Mouse (Mus musculus): ENCODE data around the gene Gm6268. TPM values are rescaled to one million over a fixed set of nuclear protein-coding genes. Genes with fewer than 3 reads are reported as not detected.

The Gm6268 gene
- not detected for total RNA-seq (2018; cell fraction: chromatin; rRNA removed)
- total RNA-seq (2018; cell fraction: cytosol; rRNA removed) = not detected
- total RNA-seq (2018; cell fraction: nucleus; rRNA removed) = under 1 TPM in 1 of 26 experiments, not detected in 25; 0.62 TPM
- polyA plus RNA-seq (2018) = not detected in 3 replicates

DNA sequence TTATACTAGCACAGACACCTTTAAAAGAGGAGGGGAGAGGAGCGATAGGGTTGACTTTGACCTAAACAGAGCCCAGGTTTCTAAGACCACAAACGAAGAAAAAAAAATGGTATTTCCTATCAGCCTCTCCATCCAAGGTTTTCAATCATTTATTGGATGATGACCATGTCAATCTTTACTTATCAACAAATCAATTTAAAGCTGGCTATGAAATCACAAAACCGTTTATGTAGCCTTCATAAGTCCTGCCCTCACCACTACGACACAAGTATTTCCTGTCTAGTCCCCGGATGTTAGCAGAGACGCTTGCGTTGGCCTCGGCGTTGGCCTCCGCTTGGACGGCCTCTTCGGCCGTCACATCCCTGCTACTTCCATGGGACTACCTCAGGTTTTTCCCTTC is at the start of gene Gm6268:
TSS of gene Gm6268 (plus strand) at position 301 of the 400 bp plus-strand sequence.
- Histone ChIP-seq H3K27ac (no peak within 1 kb of the TSS), H3K4me3 (ENCODE audit: inconsistent target) (no peak within 1 kb of the TSS), H3K79me2 (ENCODE audit: inconsistent target) (no peaks in the 10 kb centered on the region), H3K36me3 (ENCODE audit: inconsistent target) (no peaks in the 10 kb centered on the region)
- WGBS (ENCODE audit: missing documents) = 84% methylated on average over 12 of the region's 13 CpGs

DNA sequence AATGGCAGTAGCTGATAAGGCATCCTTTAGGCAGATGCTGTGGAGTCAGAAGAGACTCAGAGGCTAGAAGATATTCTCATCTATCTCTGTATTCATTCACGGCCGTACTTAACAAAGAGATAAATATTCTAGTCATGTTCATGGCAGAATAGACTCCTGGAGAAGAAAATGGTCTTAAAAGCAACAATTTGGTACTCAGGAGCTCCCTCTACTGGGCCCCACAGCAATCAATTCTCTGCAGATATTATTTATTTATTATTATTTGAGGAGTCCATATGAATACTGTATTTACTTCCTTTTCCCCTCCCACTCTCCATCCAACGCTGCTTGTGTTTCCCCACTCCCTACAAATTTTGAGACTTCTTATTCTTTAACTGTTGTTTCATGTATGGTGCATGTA is 48.6 kb upstream of the Gm6268 start:
- H3K36me3 ChIP-seq (ENCODE audit: inconsistent target) = no peaks in the 10 kb centered on the region
- no peaks in the 10 kb centered on the region; the same call in 1 of the 2 replicates for H3K79me2 ChIP-seq (ENCODE audit: inconsistent target)
- H3K27ac ChIP-seq = no peak overlapping the region
- H3K4me3 ChIP-seq (ENCODE audit: inconsistent target) = no peak overlapping the region
- WGBS (ENCODE audit: missing documents) = 73% methylated on average over 3 of the region's 3 CpGs

DNA sequence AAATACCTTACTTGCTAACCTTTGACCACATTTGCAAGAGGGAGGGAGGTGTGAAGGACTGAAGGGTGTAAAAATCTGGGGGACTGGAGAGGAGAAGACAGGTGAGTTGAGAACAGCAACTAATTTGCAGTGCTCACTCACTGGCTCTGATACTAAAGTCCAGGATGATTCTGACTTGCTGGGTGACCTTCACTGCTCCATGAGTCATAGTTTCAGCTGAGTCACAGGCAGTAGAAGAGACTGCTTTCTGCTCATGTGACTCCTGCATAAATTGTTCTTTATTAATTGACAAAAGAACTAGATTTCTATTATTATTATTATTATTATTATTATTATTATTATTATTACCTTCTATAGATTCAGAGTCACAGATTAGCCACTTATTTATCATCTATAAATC is 15.7 kb upstream of the Gm6268 start:
- H3K79me2 ChIP-seq (ENCODE audit: inconsistent target) = no peaks in the 10 kb centered on the region
- no peak overlapping the region for H3K27ac ChIP-seq
- H3K4me3 ChIP-seq (ENCODE audit: inconsistent target) = no peak overlapping the region
- no peaks in the 10 kb centered on the region for H3K36me3 ChIP-seq (ENCODE audit: inconsistent target)

DNA sequence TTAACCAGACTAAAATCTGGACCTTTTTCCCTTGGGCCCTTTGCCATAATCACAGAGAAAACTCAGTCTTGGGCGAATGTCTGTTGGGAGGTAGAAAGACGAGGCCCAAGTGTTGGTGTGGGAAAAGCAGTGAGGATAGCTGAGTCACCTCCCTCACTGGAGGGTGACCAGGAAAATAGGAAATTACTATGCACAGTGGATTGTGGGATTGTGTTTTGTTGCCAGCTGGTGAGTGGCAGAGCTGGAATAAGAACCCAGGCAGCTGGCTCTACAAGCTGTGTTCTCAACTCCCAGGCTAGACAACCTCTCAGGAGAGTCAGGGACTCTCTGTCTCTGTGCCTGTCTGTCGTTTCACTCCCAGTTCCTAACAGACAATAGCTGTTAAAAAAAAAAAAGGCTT is 11.1 kb upstream of the Gm6268 start:
- Histone ChIP-seq H3K36me3 (ENCODE audit: inconsistent target) (no peaks in the 10 kb centered on the region), H3K79me2 (ENCODE audit: inconsistent target) (no peaks in the 10 kb centered on the region), H3K4me3 (ENCODE audit: inconsistent target) (no peak overlapping the region), H3K27ac (no peak overlapping the region)
- WGBS (ENCODE audit: missing documents) = 67% methylated on average over 3 of the region's 3 CpGs

DNA sequence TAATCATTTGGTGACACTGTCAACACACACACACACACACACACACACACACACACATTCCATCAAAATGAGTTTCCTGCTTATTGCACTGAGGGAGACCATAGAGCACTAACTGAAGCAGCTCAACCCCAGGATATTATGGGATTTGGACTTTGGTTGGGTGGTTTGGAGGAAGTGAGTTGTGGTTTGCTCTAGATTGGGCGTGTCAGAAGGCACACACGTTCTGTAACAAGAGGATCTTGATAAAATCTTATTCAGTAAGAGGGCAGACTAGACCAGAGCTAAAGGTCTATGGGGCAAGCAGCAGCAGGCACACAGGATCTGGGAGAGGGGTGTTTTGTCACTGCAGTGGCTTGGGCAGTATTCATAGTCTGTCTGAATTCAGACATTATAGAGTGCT is 10.6 kb upstream of the Gm6268 start:
- Histone ChIP-seq H3K4me3 (ENCODE audit: inconsistent target) (no peak overlapping the region), H3K79me2 (ENCODE audit: inconsistent target) (no peaks in the 10 kb centered on the region), H3K27ac (no peak overlapping the region), H3K36me3 (ENCODE audit: inconsistent target) (no peaks in the 10 kb centered on the region)
- WGBS (ENCODE audit: missing documents) = 19% methylated on average over 2 of the region's 2 CpGs

DNA sequence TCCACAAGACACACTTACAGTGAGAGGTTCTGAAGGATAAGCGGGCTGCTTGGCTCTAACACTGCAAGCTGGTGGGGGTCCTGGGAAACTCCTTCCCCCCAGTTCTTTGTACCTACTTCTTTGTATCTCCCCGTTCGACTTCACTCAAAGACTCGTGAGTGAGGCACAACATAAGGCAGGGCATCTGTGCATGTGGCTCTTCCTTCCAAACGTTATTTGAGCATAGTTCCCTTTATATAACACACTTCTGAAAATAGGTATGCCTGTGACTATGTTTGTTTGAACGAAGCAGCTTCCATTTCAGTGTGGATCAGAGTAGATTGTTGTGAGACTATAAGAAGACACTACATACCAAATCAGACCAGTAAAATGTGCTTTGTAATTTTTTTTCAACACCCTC is 8.4 kb upstream of the Gm6268 start:
- H3K27ac ChIP-seq = no peak overlapping the region
- WGBS (ENCODE audit: missing documents) = 70% methylated on average over 6 of the region's 6 CpGs
- no peaks in the 10 kb centered on the region for H3K36me3 ChIP-seq (ENCODE audit: inconsistent target)
- H3K4me3 ChIP-seq (ENCODE audit: inconsistent target) = no peak overlapping the region
- no peaks in the 10 kb centered on the region for H3K79me2 ChIP-seq (ENCODE audit: inconsistent target)

DNA sequence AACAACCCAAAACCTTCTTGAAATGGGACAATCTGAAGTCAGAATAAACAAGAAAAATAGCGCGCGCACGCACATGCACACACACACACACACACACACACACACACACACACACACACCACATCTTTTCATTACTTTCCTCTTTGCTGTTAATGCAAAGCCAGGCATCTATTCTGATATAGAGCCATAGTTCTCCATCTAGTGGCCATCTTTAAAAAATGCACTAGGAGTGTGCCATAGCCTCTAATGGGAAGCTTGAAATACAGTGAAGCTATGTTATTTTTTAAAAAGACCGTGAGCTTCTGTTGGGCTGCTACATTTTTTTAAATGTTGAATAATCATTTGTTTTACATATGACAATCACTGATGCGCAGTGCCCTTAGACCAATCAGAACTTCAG is 7.8 kb upstream of the Gm6268 start:
- 38% methylated on average over 2 of the region's 6 CpGs for WGBS (ENCODE audit: missing documents)
- H3K4me3 ChIP-seq (ENCODE audit: inconsistent target) = no peak overlapping the region

DNA sequence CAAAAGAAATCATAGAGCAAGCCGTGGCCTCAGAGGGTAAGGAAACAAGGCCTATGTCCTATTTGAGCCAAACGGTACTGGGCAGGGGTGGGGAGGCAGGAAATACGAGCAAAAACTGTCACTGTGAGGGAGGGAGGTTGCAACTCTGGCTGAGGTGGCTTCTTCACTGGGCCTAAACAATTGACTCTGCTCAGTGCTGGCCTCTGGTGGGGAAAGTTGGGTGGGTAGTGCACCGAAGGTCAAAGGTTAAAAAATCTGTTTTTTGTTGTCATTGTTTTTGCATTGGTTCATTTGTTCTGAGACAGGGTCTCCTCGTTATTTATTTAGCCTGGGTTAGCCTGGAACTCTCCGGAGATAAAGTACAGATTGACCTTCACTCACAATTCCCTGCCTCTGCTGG is 1.2 kb downstream of the Gm6268 start:
- WGBS (ENCODE audit: missing documents) = 66% methylated on average over 6 of the region's 6 CpGs
- no peak overlapping the region for H3K27ac ChIP-seq
- H3K79me2 ChIP-seq (ENCODE audit: inconsistent target) = no peaks in the 10 kb centered on the region
- no peak overlapping the region for H3K4me3 ChIP-seq (ENCODE audit: inconsistent target)
- no peaks in the 10 kb centered on the region for H3K36me3 ChIP-seq (ENCODE audit: inconsistent target)

More for the DNA sequence above, 7.8 kb upstream of the Gm6268 start:
- H3K79me2 ChIP-seq (ENCODE audit: inconsistent target) = no peaks in the 10 kb centered on the region
- no peaks in the 10 kb centered on the region for H3K36me3 ChIP-seq (ENCODE audit: inconsistent target)
- no peak overlapping the region for H3K27ac ChIP-seq

DNA sequence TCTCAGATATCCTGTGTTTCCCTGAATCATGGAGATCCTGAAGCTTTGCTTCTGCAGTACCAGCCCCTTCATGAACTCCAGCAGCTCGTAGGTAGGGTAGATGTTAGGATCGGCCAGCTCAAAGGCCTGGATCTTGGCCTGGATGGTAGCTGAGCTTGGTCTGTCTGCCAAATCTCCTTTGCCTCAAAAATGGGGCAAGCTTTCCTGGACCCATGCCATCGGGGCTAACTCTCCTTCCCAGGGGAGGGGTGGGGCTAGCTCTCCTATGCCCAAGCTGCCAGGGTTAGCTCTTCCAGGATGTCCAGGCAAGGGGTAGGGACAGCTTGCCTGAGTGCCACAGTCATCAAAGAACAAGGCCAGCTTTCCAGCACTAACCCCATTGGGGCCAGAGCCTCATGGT is 18.1 kb downstream of the Gm6268 start:
- Histone ChIP-seq H3K4me3 (ENCODE audit: inconsistent target) (no peak overlapping the region), H3K36me3 (ENCODE audit: inconsistent target) (no peaks in the 10 kb centered on the region), H3K79me2 (ENCODE audit: inconsistent target) (no peaks in the 10 kb centered on the region), H3K27ac (no peak overlapping the region)
- WGBS (ENCODE audit: missing documents) = 97% methylated on average over 3 of the region's 3 CpGs

DNA sequence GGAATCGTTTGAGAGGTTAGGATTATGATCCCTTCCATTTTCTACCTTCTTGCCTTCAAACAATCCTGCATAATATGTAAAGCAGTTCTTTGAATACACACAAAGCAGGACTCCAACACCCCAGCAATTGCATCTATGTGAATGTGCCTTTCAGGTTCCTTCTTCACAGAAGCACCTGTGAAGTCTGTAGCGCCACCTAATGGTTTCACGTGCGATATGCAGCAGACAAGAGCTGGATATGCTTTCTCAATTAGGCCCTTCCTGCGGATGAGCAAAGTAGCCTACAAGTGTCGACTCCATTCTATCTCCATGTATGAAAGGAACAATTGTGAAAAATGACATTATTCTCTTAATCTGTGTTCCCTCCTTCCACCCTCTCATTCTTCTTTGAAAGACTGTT is 33.9 kb downstream of the Gm6268 start:
- no peaks in the 10 kb centered on the region for H3K36me3 ChIP-seq (ENCODE audit: inconsistent target)
- 58% methylated on average over 6 of the region's 6 CpGs for WGBS (ENCODE audit: missing documents)
- H3K79me2 ChIP-seq (ENCODE audit: inconsistent target) = no peaks in the 10 kb centered on the region
- H3K4me3 ChIP-seq (ENCODE audit: inconsistent target) = no peak overlapping the region
- no peak overlapping the region for H3K27ac ChIP-seq

DNA sequence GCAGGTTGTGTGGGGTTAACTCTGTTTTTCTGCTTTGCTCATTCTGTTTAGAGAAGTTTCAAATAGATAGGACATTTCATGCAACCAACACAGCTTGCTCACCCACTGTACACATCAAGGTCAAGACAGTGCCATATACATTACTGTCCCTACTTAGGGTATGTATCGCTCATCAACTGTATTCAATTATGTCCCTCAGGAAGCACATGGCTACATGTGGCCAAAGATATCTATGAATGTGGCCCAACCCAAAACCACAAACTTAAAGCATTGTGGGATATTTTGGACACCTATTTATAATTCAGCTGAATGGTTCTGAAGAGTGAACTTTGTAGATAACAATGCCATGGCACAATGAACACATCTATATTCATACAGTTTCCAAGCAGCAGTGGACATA is 36.9 kb downstream of the Gm6268 start:
- WGBS (ENCODE audit: missing documents) = 55% methylated on average over 1 of the region's 1 CpGs
- no peaks in the 10 kb centered on the region for H3K36me3 ChIP-seq (ENCODE audit: inconsistent target)

More for the DNA sequence above, 36.9 kb downstream of the Gm6268 start:
- Histone ChIP-seq H3K27ac (no peak overlapping the region), H3K4me3 (ENCODE audit: inconsistent target) (no peak overlapping the region), H3K79me2 (ENCODE audit: inconsistent target) (no peaks in the 10 kb centered on the region)

Other genes with a start within 250 kb of the Gm6268 start
- not detected in 3 replicates for gene Zcchc12, start 205.4 kb upstream of the Gm6268 start, polyA plus RNA-seq (2018)
- 11.8 to 40.5 TPM (median 16.3 TPM) in 3 replicates for gene Lonrf3, start 72.9 kb upstream of the Gm6268 start, polyA plus RNA-seq (2018)
- 0.21 TPM in 1 of 3 replicates, not detected in the others for gene Gm14569, start 90.5 kb downstream of the Gm6268 start, polyA plus RNA-seq (2018)
- 66.4 to 99.8 TPM (median 83.3 TPM) in 3 replicates for gene Pgrmc1, start 196.9 kb downstream of the Gm6268 start, polyA plus RNA-seq (2018)
- gene Akap17b, start 244.1 kb downstream of the Gm6268 start, polyA plus RNA-seq (2018) = 3.3 to 8.8 TPM (median 6.5 TPM) in 3 replicates

Data from macrophage (primary cell).